Mouse (Mus musculus): ENCODE data around the gene Olfr370.
A peak's percentile ranks its signal among the peaks of the same experiment; 100 is the strongest.
"Not testable (repeated sequence)": the region's sequence is repeated elsewhere in the genome, so short reads cannot be mapped to it uniquely, and the experiment has no call there.

The Olfr370 gene

GRCm38 (mm10) chr8:83535736-83536135 lies at the start of gene Olfr370:
Gene Olfr370 (plus strand): TSS chr8:83535780.
- DNase-seq, result no peak

GRCm38 (mm10) chr8:83511696-83512095 lies 23.9 kb upstream of the Olfr370 start:
- no peak for DNase-seq

DNA sequence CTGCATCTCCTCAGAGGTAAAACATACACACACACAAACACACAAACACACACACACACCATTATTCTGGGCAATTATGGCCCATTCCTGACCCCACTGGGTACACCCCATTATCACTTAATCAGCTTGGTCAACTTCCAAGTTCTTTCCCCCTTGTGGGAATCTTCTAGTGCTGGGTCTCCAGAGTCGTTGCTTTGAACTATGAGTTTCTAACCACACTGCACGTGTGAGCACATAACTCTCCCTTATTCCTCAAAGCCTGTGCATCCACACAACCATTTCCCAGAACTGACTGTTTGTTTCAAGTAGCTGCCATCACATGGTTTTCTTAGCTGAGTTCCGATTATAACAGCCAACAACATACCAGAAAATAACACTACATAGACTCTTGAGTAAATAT lies 15.1 kb upstream of the Olfr370 start:
- no peak for DNase-seq

- DNase-seq, result not testable (repeated sequence)
These were observed 14.7 kb upstream of the Olfr370 start for GRCm38 (mm10) chr8:83520907-83521306.

DNA sequence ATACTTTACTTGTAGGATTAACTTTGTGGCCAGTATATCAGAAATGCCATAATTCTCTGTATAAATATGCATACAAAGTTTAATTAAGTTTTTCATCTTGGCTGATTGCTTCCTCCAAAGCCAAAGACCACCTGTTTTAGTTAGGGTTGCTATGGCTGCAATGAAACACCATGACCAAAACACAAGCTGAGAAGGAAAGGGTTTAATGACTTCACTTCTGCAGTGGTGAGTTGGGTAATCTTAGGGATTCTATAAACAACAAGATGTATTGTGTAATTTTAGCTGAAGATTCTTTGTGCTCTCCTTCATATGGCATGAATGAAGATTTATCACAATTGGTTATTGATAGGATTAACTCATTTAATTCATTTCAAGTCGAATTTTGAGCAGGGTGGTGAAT lies 14.3 kb upstream of the Olfr370 start:
- no peak for DNase-seq

DNA sequence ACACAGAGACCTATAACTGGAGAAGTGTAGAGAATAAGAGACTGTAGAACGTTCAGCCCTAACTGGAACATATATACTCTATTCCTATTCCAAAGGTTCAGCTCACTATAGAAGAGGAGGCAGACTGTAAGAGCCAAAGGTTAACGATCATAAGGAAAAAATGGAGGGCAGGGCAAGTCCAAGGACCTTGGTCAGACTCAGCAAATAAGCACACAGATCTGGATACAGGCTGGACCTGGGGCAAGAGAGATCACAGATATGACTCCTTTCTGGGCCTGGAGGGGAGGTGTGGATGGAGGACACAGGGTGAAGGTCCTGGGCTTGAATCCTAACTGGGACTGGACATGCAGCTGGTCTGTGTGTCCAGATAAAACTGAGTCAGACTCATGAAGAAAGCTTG lies 778 bp upstream of the Olfr370 start:
- no peak for DNase-seq

- no peak for DNase-seq
These were observed 27.1 kb downstream of the Olfr370 start for GRCm38 (mm10) chr8:83562669-83563068.

DNA sequence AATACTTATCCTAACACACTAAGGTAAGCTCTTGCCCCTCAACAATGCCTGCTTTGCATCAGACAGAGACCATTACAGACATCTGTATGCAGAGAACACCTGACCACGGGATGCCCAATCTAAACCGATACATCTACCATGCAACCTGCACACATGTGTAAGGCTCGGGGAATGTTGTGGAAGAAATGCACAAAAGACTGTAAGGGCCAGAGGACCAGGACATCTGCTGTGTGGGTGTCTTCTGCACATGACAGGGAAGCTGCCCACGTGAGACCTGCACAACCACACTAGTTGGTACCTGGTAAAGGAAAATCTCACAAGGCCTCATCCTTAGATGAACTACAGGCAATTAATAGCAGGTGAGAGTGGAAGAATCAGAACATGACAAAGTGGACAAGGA lies 27.7 kb downstream of the Olfr370 start:
- DNase-seq, result no peak

GRCm38 (mm10) chr8:83565731-83566375 lies 30.3 kb downstream of the Olfr370 start:
- no peak for DNase-seq

- peak; percentile 98 for DNase-seq
These were observed 31.2 kb downstream of the Olfr370 start, which contains the start of gene Ndufb7 for GRCm38 (mm10) chr8:83566469-83567395. Gene Ndufb7 (plus strand): TSS chr8:83566671.

DNA sequence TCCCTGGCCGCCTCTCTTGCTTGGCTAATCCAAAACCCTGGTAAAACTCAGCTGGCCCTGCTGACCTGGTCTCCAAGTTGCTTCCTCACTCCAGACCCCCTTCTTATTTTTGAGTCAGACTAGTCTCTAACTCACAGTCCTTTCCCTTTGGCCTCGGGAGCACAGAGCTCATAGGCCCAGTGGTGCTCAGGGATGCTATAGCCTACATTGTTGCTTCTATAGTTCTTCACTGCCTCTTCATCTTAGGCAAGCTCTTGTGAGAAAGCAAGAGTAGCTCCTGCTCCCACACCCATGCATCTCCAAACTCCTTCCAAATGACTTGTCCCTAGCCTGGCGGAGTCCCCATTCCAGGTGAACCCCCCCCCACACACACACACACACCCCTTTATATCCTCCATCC lies 32.1 kb downstream of the Olfr370 start:
- no peak for DNase-seq

- peak; percentile 3 for DNase-seq
These were observed 32.5 kb downstream of the Olfr370 start for GRCm38 (mm10) chr8:83568128-83568527.

- no peak for DNase-seq
These were observed 33.2 kb downstream of the Olfr370 start for GRCm38 (mm10) chr8:83568755-83569154.

GRCm38 (mm10) chr8:83569165-83569564 lies 33.6 kb downstream of the Olfr370 start:
- no peak for DNase-seq

- no peak for DNase-seq
These were observed 34.9 kb downstream of the Olfr370 start for GRCm38 (mm10) chr8:83570272-83571000.

- not testable (repeated sequence) for DNase-seq
These were observed 35.4 kb downstream of the Olfr370 start for GRCm38 (mm10) chr8:83571001-83571340.

GRCm38 (mm10) chr8:83571791-83572190 lies 36.2 kb downstream of the Olfr370 start:
- DNase-seq, result no peak

DNA sequence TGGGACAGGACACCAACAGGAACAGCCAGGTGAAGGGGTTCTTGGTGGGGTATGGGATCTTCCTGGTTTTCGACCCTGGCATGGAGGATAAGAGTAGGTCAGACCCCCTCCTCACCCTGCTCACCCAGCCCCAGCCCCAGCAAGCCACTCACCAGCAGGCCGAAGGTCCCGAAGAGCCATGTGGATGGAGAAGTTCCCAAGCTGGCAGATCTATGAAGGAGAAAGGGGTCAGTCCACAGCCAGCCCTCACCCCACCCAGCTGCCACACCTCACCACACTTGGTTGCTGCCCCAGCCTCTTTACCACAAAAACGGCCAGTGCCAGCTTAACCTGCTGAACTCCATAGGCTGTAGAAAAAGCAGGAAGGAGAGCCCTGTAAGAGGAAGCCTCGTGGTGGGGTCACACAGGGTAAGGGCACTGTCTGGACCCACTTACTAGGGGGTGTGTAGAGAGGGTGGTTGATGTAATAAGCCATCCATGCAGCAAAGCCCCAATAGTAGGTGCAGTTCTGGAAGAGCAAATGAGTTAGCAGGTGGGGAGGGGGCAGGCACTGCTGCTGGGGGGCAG lies 36.7 kb downstream of the Olfr370 start:
- DNase-seq, result no peak

DNA sequence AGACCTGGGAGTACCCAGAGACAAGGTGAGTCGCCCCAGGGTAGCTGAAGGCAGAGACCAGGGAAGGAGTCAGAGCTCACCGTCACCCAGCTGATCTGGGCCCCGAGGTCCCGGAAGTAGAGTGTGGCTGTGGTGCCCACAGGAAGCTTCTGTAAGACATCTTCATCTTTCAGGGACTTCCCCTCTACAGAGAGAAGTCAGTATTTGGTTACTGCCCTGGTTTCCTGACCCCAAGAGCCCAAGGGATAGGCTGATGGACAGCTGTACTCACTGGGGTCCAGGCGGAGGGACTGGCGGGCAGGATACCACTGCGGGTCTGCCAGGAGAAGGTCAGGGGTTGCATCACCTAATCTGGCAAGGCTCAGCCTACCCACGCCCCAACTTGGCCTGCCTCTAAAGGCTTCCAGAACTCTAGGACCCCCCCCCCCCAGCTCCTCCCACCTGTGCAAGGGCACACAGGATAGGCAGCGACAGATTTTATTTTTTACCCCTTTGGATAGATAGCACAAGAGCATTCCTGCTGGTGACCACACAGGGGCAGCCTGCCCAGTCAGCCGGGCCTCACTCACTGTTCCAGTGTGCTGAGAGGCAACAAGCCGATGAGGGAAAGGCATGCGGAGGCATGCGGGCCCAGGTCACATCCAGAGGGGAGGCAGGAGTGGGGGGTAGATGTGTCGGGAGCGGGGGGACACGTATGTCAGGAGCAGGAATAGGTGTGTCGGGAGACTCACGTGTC lies 37.7 kb downstream of the Olfr370 start:
- DNase-seq, result no peak

GRCm38 (mm10) chr8:83574631-83575315 lies 39.2 kb downstream of the Olfr370 start:
- DNase-seq, result no peak
